Mouse (Mus musculus) heart, postnatal 36 days (tissue): Measurements from ENCODE around the gene Dnaaf2. TPM values are rescaled to one million over a fixed set of nuclear protein-coding genes. Genes with fewer than 3 reads are reported as not detected.
"Not testable (repeated sequence)": the region's sequence is repeated elsewhere in the genome, so short reads cannot be mapped to it uniquely, and the experiment has no call there.

Experiments
- DNase-seq, 2 experiments: peaks; one replicate each; pipeline ENCODE4 v3.0.0; 2021 to 2022
- intact Hi-C: fragments of 180-260 bp; cut with DNase I; formaldehyde crosslinking; loops from one replicate; pipeline ENCODE4 v1.15.1; 2025
- total RNA-seq, 2 experiments: library from RNA; stranded (reverse); gene quantifications; 2 replicates each; pipeline ENCODE4 v1.2.3; 2021

Gene Dnaaf2
- total RNA-seq, 2 experiments from 2014 or later = 0.41 to 0.83 TPM

DNA sequence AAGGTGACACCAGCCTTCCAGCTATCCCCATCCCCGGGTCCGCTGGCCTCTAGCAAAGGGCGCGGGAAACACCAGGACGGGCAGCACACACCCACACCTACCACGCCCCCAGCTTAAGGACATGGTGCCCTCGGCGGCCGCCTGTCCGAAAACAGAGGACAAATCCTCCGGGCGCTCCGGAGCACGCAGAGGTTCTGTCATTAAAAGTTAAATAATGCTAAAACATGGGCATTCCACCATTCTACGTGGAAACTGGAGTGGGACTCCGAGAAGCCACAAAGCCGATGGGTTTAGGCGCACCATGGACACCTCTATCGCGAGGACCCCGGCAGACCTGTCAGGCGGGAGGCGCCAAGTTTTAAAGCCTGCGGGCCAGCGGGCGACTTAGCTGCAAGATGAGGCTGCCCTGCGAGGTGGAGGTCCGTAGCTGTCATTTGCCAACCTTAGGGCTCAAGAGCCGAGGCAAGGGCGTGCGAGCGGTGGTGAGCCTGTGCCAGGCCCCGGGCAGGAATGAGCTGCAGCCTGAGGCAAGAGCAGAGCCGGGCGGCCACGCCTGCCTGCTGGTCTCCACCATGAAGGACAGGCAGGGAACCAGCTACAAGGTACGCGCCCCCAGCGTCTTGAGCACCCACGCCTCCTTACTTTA, 29.6 kb downstream of the Dnaaf2 start, which contains the start of gene Lrr1:
Gene Lrr1 (plus strand): TSS at position 354 of the 646 bp plus-strand sequence.
- intact Hi-C loops = no loop called here

DNA sequence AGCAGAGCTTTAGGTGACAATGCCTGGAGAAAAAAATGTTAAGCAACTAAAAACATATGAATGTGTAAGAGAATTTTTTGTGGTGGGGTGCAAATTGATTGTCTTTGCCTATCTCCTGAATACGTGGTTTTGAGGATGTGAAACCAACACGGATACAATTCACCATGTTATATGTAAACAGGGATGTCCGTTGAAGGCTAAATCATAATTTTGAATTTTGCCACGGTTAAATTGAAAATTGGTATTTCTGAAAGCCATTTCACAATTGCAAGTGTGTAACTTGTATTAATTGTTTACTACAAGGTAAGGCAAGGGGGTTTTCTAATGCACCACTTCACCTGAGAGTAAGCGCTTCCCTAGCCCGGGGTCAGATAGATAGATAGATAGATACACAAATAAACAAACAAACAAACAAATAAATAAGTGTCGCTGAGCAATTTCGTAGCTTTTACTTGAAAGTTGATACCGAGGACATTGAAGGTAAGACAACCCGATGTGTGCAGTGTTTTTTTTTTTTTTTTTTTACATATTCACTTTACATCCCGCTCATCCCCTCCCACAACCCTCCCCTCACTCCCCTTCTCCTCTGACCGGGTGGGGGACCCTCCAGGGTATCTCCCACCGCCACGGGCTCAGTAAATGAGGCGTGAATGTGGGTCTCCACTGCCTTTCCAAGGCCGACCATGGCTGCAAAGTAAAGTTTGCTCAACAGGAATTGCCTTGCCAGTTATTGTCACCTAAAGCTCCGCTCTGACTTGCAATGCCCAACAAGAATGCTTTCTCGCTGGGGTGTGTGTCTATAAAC, 30.4 kb downstream of the Dnaaf2 start:
- no peak for DNase-seq
- intact Hi-C loops = no loop called here

More for the DNA sequence above, 29.6 kb downstream of the Dnaaf2 start, which contains the start of gene Lrr1:
- DNase-seq = peak; percentile 92 to 96

DNA sequence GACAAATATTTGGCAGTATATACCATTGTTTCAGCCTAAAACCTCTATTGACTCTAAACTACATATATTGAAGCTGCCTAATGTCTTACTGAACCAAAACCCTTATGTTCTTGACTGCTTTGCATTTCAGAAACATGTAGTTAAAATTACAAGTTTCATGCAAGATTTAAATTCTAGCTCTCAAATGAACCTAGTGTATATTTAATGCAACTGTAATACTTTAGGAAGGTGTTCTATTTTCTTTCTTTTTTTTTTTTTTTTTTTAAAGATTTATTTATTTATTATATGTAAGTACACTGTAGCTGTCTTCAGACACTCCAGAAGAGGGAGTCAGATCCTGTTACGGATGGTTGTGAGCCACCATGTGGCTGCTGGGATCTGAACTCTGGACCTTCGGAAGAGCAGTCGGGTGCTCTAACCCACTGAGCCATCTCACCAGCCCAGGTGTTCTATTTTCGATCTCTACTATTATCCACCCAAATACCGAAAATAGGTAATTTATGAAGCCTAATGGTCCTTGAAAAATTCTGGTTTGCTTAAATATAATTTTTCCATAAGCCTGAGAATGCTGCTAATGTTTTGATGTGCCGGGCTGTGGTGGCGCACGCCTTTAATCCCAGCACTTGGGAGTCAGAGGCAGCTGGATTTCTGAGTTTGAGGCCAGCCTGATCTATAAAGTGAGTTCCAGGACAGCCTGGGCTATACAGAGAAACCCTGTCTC, 31.2 kb downstream of the Dnaaf2 start:
- not testable (repeated sequence) for DNase-seq

GRCm38 (mm10) chr12:69164904-69165303, 33.3 kb downstream of the Dnaaf2 start:
- intact Hi-C loops = no loop called here
- no peak for DNase-seq

More for the DNA sequence above, 31.2 kb downstream of the Dnaaf2 start:
- intact Hi-C loops = not testable (repeated sequence)

GRCm38 (mm10) chr12:69163586-69163985, 34.6 kb downstream of the Dnaaf2 start:
- intact Hi-C loops, DNase-seq: not testable (repeated sequence)

DNA sequence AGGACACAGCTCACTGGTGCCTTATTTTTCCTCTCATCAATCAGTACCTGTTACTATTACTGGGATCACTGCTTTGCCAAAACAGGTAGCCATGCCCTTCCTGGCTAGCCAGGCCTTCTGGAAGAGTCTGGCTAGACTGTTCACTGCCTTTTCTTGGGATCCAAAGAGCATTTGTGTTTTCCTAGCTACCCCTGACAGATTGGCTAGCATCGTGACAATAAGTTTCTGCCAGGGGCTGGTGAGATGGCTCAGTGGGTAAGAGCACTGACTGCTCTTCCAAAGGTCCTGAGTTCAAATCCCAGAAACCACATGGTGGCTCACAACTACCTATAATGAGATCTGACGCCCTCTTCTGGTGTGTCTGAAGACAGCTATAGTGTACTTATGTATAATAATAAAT, 37.6 kb downstream of the Dnaaf2 start:
- DNase-seq, intact Hi-C loops: not testable (repeated sequence)

GRCm38 (mm10) chr12:69159578-69159940, 38.7 kb downstream of the Dnaaf2 start:
- intact Hi-C loops = no loop called here
- DNase-seq = peak in 1 of 2 experiments; percentile 44

- intact Hi-C loops = not testable (repeated sequence)
These were observed 39.3 kb downstream of the Dnaaf2 start, which contains the start of gene Rps29 for GRCm38 (mm10) chr12:69158765-69159577. TSS of gene Rps29 (minus strand) at chr12:69159186.

GRCm38 (mm10) chr12:69158366-69158764, 39.9 kb downstream of the Dnaaf2 start:
- DNase-seq = no peak

More at GRCm38 (mm10) chr12:69158765-69159577, 39.3 kb downstream of the Dnaaf2 start, which contains the start of gene Rps29:
- DNase-seq = peak; percentile 97

GRCm38 (mm10) chr12:69157107-69157506, 41.1 kb downstream of the Dnaaf2 start:
- intact Hi-C loops = no loop called here
- DNase-seq = no peak

More at GRCm38 (mm10) chr12:69158366-69158764, 39.9 kb downstream of the Dnaaf2 start:
- intact Hi-C loops = no loop called here

- DNase-seq = no peak
- intact Hi-C loops = no loop called here
These were observed 41.8 kb downstream of the Dnaaf2 start for GRCm38 (mm10) chr12:69156436-69156835.

DNA sequence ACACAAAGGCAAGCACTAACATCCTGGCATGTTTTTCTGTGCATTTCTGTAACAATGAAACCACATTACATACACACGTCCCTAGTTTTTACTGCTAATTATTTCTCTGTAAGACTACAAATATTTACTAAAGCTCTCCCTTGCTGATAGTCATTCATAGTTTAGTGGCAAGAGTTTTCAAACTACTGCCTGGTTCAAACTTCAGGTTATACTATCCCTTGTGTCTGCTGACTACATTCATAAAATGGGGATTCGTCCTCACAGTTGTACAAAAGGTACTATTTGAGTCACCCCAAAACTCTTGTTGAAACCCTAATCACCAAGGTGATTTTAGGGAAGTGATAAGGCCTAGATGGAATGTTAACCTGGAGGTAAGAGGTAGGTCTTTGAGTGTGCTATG, 42.3 kb downstream of the Dnaaf2 start:
- intact Hi-C loops = no loop called here
- no peak for DNase-seq

DNA sequence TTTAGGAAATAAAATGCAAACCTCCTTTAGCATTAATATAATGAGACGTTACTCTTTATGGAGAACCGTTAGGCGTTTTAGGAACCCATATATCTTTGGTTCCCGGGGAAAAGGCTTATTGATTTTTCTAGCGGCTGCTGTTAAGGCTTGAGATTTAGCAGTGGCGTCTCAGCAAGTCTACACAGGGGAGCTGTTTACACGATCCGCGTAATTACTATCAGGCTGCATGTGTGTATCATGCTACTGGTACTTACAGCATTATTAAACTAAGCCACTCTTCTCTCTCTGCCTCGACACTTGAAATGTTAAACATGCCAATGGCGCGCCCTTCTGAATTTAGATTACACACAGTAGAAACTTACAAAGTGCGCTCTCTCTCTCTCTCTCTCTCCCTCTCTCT, 48.2 kb downstream of the Dnaaf2 start:
- DNase-seq = no peak
- intact Hi-C loops = no loop called here

- intact Hi-C loops = no loop called here
- no peak for DNase-seq
These were observed 51.0 kb downstream of the Dnaaf2 start for GRCm38 (mm10) chr12:69147166-69147735.

DNA sequence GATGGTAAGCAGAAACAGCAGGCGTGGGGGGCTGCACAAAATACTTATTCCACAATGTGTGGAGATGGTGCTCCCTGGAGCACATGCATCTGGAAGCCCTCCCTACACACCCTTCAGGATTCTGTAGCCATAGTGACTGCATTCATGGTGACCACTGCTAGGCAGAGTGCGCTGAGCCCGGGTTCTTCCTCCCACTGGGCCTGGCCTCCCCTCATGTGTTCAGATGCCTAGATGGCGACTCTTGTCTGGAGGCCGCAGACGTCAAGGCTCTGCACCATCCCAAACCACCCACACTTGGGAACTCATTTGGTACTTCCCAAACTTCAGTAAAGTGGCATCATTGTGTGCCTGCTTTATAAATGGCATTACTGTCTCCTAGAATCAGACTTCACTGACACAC, 54.8 kb downstream of the Dnaaf2 start:
- no peak for DNase-seq
- intact Hi-C loops = no loop called here

DNA sequence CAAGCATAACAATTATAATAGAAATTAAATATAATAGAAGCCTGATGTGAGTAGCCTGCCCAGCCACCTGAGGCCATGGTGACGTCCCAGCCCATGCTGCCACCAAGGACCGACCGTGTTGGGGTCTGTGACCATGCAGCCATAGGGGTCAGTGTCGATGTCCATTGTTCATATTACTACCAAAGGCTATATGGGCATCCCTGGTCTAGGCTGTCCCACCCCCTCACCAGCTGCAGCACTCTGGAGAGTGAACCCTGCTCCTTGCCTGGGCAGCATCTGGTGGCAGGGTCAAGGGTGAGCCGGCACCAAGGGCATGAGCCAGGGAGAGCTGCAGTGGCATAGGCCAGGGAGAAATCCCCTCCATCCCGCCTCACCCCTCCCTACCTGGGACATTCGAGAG, 58.4 kb downstream of the Dnaaf2 start:
- intact Hi-C loops = no loop called here
- DNase-seq = no peak

- DNase-seq = no peak
- intact Hi-C loops = no loop called here
These were observed 59.0 kb downstream of the Dnaaf2 start for GRCm38 (mm10) chr12:69139201-69139600.
